Mouse (Mus musculus): ENCODE measurements around the gene Tspan2.

DNA sequence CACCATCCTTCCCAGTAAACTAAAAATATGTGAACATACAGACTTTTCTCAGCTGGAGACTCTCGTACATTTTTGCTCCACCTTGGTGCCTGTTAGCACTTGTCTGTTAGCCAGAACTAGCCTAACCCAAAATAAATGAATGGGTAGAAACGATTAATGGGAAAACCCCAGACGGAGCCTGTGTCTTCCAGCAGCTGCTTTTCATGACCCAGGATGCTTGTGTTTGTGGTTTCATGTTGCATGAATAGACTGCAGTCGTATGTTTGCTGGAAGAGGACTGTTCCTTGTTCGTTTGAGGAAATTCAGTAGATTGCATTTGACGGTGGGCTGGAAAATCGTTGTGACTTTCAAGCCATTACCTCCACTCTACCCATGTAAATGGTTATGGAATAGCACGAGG, 46.5 kb upstream of the Tspan2 start:
- TF ChIP-seq POLR2A (IDR thresholded peaks at IDR 0.05; ENCODE audit: extremely low read depth, insufficient read depth, low read length) = no peak
- TF ChIP-seq CTCF (IDR thresholded peaks at IDR 0.05; ENCODE audit: low read depth, low read length) = no peak

Measured in liver, adult 2 months (tissue).